Mouse (Mus musculus): ENCODE measurements around the gene Smim1. TPM values are rescaled to one million over a fixed set of nuclear protein-coding genes. Genes with fewer than 3 reads are reported as not detected.

Gene Smim1
- polyA plus RNA-seq, 1 experiment from 2014 or later: 271 TPM

DNA sequence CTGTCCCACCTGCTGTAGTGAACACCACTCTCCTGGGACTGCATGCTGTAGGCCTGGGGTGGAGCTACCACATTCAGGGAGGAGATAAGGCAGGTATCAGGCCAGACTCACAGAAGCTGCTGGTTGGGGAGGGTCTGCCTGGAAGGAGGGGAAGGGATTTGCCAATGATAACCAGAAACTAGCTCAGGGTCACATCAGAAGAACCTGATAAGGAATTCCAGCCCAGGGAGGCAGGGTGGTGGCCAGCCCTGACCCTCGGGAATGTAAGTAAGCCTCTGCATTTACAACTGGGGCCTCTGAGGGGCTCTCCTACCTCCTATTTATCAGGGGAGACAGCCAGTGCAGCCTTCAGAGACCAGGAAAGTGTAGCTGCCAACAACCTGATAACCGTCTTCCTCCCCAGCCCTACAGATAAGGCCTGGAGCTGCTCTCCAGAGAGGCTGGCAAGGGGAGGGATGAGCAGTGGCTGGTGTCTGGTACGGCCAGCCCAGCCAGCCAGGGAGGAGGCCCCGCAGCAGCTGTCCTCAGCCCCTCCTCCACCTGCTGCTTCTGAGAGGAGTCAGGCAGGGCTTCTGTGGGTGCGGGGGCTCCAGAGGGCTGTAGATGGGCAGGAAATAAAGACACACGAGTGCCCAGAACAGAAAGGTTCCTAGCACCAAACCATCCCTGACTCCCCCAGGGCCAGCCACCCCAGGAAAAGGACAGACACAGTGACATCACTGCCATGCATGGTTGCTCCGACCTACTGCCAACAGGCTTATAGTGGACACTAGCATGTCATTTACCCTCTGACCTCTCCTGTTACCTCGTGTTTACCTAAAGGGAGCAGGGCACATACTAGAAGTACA lies 2.1 kb downstream of the Smim1 start:
- peaks cover 53% of the 10 kb centered on the region for H3K4me1 ChIP-seq (ENCODE audit: control insufficient read depth, low read depth, low read length)
- peaks cover 32% of the 10 kb centered on the region for H3K36me3 ChIP-seq (ENCODE audit: control insufficient read depth, insufficient read depth)
- peak overlapping the region; percentile 93 for H3K4me3 ChIP-seq (ENCODE audit: low read depth, low read length)
- peak overlapping the region; percentile 93 for H3K27ac ChIP-seq (ENCODE audit: low read length)
- no peaks in the 10 kb centered on the region for H3K27me3 ChIP-seq (ENCODE audit: control insufficient read depth, insufficient read depth, low read depth, low read length)
- H3K9me3 ChIP-seq (replicated peaks; ENCODE audit: control insufficient read depth, low read length): no peaks in the 10 kb centered on the region
- H3K4me2 ChIP-seq (ENCODE audit: low read depth, low read length): peak overlapping the region; percentile 94
- 4% methylated on average over 8 of the region's 8 CpGs for WGBS (ENCODE audit: insufficient replicate concordance)
- ATAC-seq (ENCODE audit: low read depth): peak; percentile 84
- peak overlapping the region; percentile 95 for H3K9ac ChIP-seq (ENCODE audit: low read depth, low read length)

DNA sequence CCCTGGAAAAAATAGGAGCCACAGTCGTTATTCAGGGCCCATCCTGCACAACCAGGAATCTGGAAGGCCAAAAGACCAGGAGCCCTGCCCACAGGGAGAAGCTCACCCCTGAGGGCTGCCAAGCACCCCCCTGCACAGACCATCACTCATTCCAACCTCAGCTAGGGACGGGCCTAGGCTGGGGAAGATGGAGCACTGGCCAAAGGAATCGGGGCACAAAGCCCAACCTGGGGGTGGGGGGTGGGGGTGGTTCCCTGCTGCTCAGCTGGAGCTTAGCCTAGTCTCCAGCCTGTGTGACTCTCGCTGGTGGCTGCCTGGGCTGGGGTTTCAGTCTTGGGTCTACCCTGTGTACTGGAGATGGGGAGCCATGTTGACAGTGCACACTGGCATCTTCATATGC lies 3.2 kb downstream of the Smim1 start:
- H3K4me3 ChIP-seq (ENCODE audit: low read depth, low read length): peak overlapping the region; percentile 93
- peak overlapping the region; percentile 95 for H3K9ac ChIP-seq (ENCODE audit: low read depth, low read length)
- ATAC-seq (ENCODE audit: low read depth): no peak
- WGBS (ENCODE audit: insufficient replicate concordance): 47% methylated on average over 4 of the region's 4 CpGs
- H3K4me1 ChIP-seq (ENCODE audit: control insufficient read depth, low read depth, low read length): peaks cover 51% of the 10 kb centered on the region
- H3K4me2 ChIP-seq (ENCODE audit: low read depth, low read length): peak overlapping the region; percentile 94
- peaks cover 37% of the 10 kb centered on the region for H3K36me3 ChIP-seq (ENCODE audit: control insufficient read depth, insufficient read depth)
- H3K27me3 ChIP-seq (ENCODE audit: control insufficient read depth, insufficient read depth, low read depth, low read length): no peaks in the 10 kb centered on the region
- peak overlapping the region; percentile 93 for H3K27ac ChIP-seq (ENCODE audit: low read length)
- H3K9me3 ChIP-seq (replicated peaks; ENCODE audit: control insufficient read depth, low read length): no peaks in the 10 kb centered on the region

DNA sequence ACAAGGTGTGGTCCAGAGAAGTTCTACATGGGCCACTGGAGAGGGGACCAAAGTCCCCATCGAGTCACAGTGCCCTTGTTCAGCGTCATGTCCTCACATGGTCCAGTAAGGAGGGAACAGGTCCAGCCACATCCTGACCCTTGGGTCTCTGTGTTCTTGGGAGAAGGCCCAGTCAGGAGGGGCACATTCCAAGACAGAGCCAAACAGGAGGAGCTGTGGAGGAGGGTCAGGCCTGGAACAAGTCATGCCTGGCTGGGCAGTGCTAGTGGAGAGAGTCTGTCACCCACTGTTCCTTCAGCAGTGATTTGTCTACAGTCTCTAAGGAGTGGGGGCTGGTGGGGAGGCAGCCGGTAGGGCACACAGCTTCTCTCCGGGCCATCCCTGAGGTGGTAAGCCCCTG lies 3.6 kb downstream of the Smim1 start:
- Histone ChIP-seq H3K9me3 (replicated peaks; ENCODE audit: control insufficient read depth, low read length) (no peaks in the 10 kb centered on the region), H3K36me3 (ENCODE audit: control insufficient read depth, insufficient read depth) (peaks cover 39% of the 10 kb centered on the region), H3K9ac (ENCODE audit: low read depth, low read length) (peak overlapping the region; percentile 95), H3K4me2 (ENCODE audit: low read depth, low read length) (peak overlapping the region; percentile 94), H3K27ac (ENCODE audit: low read length) (peak overlapping the region; percentile 93), H3K4me1 (ENCODE audit: control insufficient read depth, low read depth, low read length) (peaks cover 47% of the 10 kb centered on the region), H3K4me3 (ENCODE audit: low read depth, low read length) (peak overlapping the region; percentile 93), H3K27me3 (ENCODE audit: control insufficient read depth, insufficient read depth, low read depth, low read length) (no peaks in the 10 kb centered on the region)
- WGBS (ENCODE audit: insufficient replicate concordance): 72% methylated on average over 4 of the region's 4 CpGs
- ATAC-seq (ENCODE audit: low read depth): no peak

DNA sequence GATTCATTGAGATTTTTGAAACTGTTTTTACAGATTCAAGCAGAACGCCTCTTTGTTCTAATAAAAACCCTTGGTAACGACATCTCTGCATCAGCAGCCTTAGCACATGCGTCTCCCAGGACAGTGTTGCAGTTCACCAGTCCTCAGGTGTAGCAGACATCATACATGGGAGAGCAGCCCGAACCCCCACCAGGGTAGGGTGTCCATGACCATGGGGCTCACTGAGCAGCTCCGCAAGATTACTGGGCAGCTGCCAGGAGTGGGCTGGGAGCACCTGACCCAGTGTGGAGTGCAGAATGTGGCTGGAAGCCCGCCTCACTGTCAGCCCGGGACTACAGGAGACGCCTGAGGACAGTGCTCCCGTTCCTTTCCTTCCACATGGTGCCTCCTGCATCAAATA lies 4.6 kb downstream of the Smim1 start:
- H3K27ac ChIP-seq (ENCODE audit: low read length): peak overlapping the region; percentile 93
- no peak overlapping the region for H3K9ac ChIP-seq (ENCODE audit: low read depth, low read length)
- H3K4me3 ChIP-seq (ENCODE audit: low read depth, low read length): no peak overlapping the region
- no peak for ATAC-seq (ENCODE audit: low read depth)
- H3K36me3 ChIP-seq (ENCODE audit: control insufficient read depth, insufficient read depth): peaks cover 48% of the 10 kb centered on the region
- H3K9me3 ChIP-seq (replicated peaks; ENCODE audit: control insufficient read depth, low read length): no peaks in the 10 kb centered on the region
- no peak overlapping the region for H3K4me2 ChIP-seq (ENCODE audit: low read depth, low read length)
- peaks cover 37% of the 10 kb centered on the region for H3K4me1 ChIP-seq (ENCODE audit: control insufficient read depth, low read depth, low read length)
- H3K27me3 ChIP-seq (ENCODE audit: control insufficient read depth, insufficient read depth, low read depth, low read length): no peaks in the 10 kb centered on the region
- WGBS (ENCODE audit: insufficient replicate concordance): 79% methylated on average over 9 of the region's 9 CpGs

DNA sequence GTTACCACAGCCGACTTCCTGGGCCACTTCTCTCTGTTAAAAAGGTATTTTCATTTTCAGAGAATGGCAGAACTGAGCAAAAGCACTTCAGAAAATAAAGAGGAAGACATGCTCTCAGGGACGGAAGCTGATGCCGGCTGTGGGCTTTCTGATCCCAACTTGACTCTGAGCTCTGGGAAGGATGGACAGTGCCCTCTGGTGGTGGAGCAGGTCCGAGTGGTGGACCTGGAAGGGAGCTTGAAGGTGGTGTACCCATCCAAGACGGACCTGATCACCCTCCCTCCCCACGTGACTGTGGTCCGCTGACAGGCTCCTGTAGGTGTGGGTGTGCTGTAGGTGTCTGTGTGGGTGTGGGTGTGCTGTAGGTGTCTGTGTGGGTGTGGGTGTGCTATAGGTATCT lies 6.5 kb downstream of the Smim1 start:
- Histone ChIP-seq H3K27me3 (ENCODE audit: control insufficient read depth, insufficient read depth, low read depth, low read length) (no peaks in the 10 kb centered on the region), H3K36me3 (ENCODE audit: control insufficient read depth, insufficient read depth) (peaks cover 61% of the 10 kb centered on the region), H3K9ac (ENCODE audit: low read depth, low read length) (no peak overlapping the region), H3K4me3 (ENCODE audit: low read depth, low read length) (no peak overlapping the region), H3K27ac (ENCODE audit: low read length) (no peak overlapping the region), H3K4me2 (ENCODE audit: low read depth, low read length) (no peak overlapping the region), H3K9me3 (replicated peaks; ENCODE audit: control insufficient read depth, low read length) (no peaks in the 10 kb centered on the region), H3K4me1 (ENCODE audit: control insufficient read depth, low read depth, low read length) (peaks cover 26% of the 10 kb centered on the region)
- WGBS (ENCODE audit: insufficient replicate concordance): 57% methylated on average over 7 of the region's 7 CpGs
- no peak for ATAC-seq (ENCODE audit: low read depth)

DNA sequence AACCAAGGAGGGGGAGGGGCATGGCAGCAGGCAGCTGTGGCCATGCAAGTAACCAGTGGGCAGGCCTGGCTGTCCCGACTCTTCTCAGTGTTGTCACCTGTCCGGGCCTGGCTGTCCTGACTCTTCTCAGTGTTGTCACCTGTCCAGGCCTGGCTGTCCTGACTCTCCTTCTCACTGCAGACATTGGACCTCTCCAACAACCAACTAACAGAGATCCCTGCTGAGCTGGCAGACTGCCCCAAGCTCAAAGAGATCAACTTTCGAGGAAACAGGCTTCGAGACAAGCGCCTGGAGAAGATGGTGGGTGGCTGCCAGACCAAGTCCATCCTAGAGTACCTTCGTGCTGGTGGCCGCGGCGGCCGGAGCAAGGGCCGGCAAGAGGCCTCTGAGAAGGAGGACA lies 10.6 kb downstream of the Smim1 start:
- Histone ChIP-seq H3K4me3 (ENCODE audit: low read depth, low read length) (no peak overlapping the region), H3K4me1 (ENCODE audit: control insufficient read depth, low read depth, low read length) (peaks cover 20% of the 10 kb centered on the region), H3K4me2 (ENCODE audit: low read depth, low read length) (no peak overlapping the region), H3K27ac (ENCODE audit: low read length) (no peak overlapping the region), H3K9ac (ENCODE audit: low read depth, low read length) (no peak overlapping the region), H3K36me3 (ENCODE audit: control insufficient read depth, insufficient read depth) (peaks cover 37% of the 10 kb centered on the region), H3K27me3 (ENCODE audit: control insufficient read depth, insufficient read depth, low read depth, low read length) (no peaks in the 10 kb centered on the region), H3K9me3 (replicated peaks; ENCODE audit: control insufficient read depth, low read length) (no peaks in the 10 kb centered on the region)
- 82% methylated on average over 11 of the region's 11 CpGs for WGBS (ENCODE audit: insufficient replicate concordance)
- no peak for ATAC-seq (ENCODE audit: low read depth)

DNA sequence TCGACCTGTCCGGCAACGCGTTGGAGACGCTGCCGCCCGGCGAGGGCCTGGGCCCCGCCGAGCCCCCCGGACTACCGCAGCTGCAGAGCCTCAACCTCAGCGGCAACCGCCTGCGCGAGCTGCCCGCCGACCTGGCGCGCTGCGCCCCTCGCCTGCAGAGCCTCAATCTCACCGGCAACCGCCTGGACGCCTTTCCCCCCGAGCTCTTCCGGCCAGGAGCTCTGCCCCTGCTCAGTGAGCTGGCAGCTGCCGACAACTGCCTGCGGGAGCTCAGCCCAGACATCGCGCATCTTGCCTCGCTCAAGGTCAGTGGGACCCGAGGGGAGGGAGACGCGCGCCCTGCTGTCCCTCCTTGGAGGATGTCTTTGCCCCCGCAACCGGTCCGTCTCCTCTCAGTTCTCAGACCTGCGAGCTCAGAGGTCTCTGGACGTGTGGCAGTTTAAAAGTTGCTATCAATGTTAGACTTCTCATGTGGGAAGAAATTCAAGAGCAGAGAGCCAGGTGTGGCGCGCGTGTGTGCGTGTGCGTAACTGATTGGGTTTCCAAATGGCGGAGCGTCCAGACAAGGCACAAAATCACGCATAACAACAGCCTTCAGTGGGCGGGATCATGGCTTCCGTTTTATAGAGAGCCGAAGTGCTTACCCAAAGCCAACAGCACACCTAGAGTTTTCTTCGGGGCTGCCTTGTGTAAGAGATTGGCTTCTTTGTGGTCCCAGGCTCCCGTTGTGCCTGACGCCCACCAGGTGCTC lies 13.7 kb downstream of the Smim1 start:
- H3K27ac ChIP-seq (ENCODE audit: low read length): peak overlapping the region; percentile 74
- peak; percentile 2; the same call in 1 of the 2 replicates for ATAC-seq (ENCODE audit: low read depth)
- under 1% methylated on average over 55 of the region's 55 CpGs for WGBS (ENCODE audit: insufficient replicate concordance)

DNA sequence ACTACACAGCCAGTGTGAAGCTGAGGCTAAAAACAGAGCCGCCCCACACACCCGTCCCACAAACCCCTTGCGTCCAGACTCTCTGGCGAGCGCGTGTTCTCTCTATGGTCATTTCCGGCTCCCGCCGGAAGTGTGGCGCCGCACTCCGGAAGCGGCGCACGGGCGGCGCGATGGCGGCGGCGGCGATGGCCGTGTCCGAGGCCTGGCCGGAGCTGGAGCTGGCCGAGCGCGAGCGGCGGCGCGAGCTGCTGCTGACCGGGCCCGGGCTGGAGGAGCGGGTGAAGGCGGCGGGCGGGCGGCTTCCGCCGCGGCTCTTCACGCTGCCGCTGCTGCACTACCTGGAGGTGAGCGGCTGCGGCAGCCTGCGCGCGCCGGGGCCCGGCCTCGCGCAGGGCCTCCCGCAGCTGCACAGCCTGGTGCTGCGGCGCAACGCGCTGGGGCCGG lies 14.4 kb downstream of the Smim1 start, which contains the start of gene Lrrc47:
TSS of gene Lrrc47 (plus strand) at position 86 of the 444 bp plus-strand sequence.
- peak within 1 kb of the TSS; percentile 74 for H3K27ac ChIP-seq (ENCODE audit: low read length)
- peak within 1 kb of the TSS; percentile 91 for H3K9ac ChIP-seq (ENCODE audit: low read depth, low read length)
- no peaks in the 10 kb centered on the region for H3K9me3 ChIP-seq (replicated peaks; ENCODE audit: control insufficient read depth, low read length)
- H3K4me3 ChIP-seq (ENCODE audit: low read depth, low read length): peak within 1 kb of the TSS; percentile 97
- under 1% methylated on average over 49 of the region's 59 CpGs for WGBS (ENCODE audit: insufficient replicate concordance)
- peaks cover 18% of the 10 kb centered on the region for H3K36me3 ChIP-seq (ENCODE audit: control insufficient read depth, insufficient read depth)
- H3K4me1 ChIP-seq (ENCODE audit: control insufficient read depth, low read depth, low read length): peaks cover 20% of the 10 kb centered on the region
- peak within 1 kb of the TSS; percentile 87 for H3K4me2 ChIP-seq (ENCODE audit: low read depth, low read length)
- ATAC-seq (ENCODE audit: low read depth): peak; percentile 92
- no peaks in the 10 kb centered on the region for H3K27me3 ChIP-seq (ENCODE audit: control insufficient read depth, insufficient read depth, low read depth, low read length)

More for the DNA sequence above, 13.7 kb downstream of the Smim1 start:
- Histone ChIP-seq H3K4me2 (ENCODE audit: low read depth, low read length) (peak overlapping the region; percentile 87), H3K27me3 (ENCODE audit: control insufficient read depth, insufficient read depth, low read depth, low read length) (no peaks in the 10 kb centered on the region), H3K9me3 (replicated peaks; ENCODE audit: control insufficient read depth, low read length) (no peaks in the 10 kb centered on the region), H3K36me3 (ENCODE audit: control insufficient read depth, insufficient read depth) (peaks cover 24% of the 10 kb centered on the region), H3K9ac (ENCODE audit: low read depth, low read length) (peak overlapping the region; percentile 91), H3K4me3 (ENCODE audit: low read depth, low read length) (peak overlapping the region; percentile 97), H3K4me1 (ENCODE audit: control insufficient read depth, low read depth, low read length) (peaks cover 20% of the 10 kb centered on the region)

Data from liver, embryonic 16.5 days (tissue).